Mouse (Mus musculus): ENCODE data around the gene Smim6. TPM values are rescaled to one million over a fixed set of nuclear protein-coding genes. Genes with fewer than 3 reads are reported as not detected.

Gene Smim6
- total and polyA plus RNA-seq, 3 experiments: 1.2 to 3.8 TPM; not detected in 1

DNA sequence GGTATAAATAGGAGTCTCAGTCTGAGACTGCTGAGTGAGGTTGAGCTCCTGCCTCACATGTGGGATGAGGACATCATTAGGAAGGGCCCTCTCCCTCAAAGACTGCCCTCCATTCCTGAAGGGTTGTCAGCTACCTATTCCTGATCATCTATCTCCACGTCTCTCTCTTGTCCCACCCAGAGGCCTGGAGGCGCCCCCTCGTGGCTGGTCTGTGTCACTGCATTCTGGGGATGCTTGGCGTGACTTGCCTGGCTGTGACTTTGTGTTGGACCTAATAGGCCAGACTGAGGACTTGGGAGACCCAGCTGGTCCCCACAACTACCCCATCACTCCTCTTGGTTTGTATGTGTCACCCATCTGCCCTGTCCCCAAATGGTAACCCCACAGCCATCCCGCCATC lies 30.8 kb upstream of the Smim6 start (continued):
- TF ChIP-seq MAZ (IDR thresholded peaks at IDR 0.05; ENCODE audit: low read depth, low read length) (no peak), SIN3A (IDR thresholded peaks at IDR 0.05; ENCODE audit: low read length) (peak; percentile 28; the same call in 1 of the 2 replicates), TAL1 (IDR thresholded peaks at IDR 0.05; ENCODE audit: low read length) (no peak), CTCF (IDR thresholded peaks at IDR 0.05 in 2 of 3, conservative IDR thresholded peaks at IDR 0.05 in 1 of 3; ENCODE audit: control insufficient read depth in 1 of 3, insufficient read depth in 1 of 3, low read depth in 2 of 3, low read length in 3 of 3, poor library complexity in 1 of 3, severe bottlenecking in 1 of 3) (peak; percentile 98 to 100 (median 99)), TCF12 (IDR thresholded peaks at IDR 0.05; ENCODE audit: low read depth, low read length) (no peak), RAD21 (IDR thresholded peaks at IDR 0.05; ENCODE audit: low read depth, low read length) (peak; percentile 85), JUND (IDR thresholded peaks at IDR 0.05; ENCODE audit: low read depth, low read length) (no peak), MAX (IDR thresholded peaks at IDR 0.05; ENCODE audit: low read length) (no peak), TBP (IDR thresholded peaks at IDR 0.05; ENCODE audit: low read depth, low read length) (no peak)

DNA sequence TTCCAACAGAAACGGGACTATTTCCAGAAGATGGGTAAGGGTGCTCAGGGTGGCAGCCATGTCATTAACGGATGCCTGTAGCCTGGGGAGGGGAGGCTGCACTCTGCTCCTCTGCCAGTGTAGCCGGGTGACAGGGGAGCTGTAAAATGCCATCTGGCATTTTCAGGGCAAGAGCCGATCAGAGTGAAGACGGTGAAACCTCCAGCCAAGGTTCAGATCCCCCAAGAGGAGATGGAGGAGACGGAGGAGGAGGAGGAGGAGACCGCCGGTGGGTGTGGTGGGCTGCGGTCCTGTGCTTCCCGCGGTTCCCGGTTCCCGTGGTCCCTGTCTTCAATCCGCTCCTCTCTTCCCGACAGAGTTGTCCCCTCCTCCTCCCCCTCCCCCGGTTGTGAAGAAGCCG lies 28.6 kb upstream of the Smim6 start:
- no peaks in the 10 kb centered on the region for H3K79me2 ChIP-seq (ENCODE audit: control insufficient read depth, insufficient read depth, low read length, poor library complexity)
- DNase-seq (ENCODE audit: low read depth, low spot score): no peak
- H3K4me1 ChIP-seq (ENCODE audit: control insufficient read depth in 1 of 2, insufficient read depth in 2 of 2, low read length in 2 of 2): no peaks in the 10 kb centered on the region
- no peak overlapping the region for H3K4me3 ChIP-seq (ENCODE audit: control insufficient read depth in 1 of 2, insufficient read depth in 1 of 2, low read depth in 2 of 2, low read length in 2 of 2)
- H3K27ac ChIP-seq (ENCODE audit: control insufficient read depth, low read depth, low read length): no peak overlapping the region
- no peak overlapping the region for H3K9ac ChIP-seq (ENCODE audit: control insufficient read depth, low read depth, low read length, poor library complexity, severe bottlenecking)
- no peaks in the 10 kb centered on the region for H3K27me3 ChIP-seq (ENCODE audit: control insufficient read depth in 1 of 2, insufficient read depth in 2 of 2, low read length in 2 of 2)
- H3K9me3 ChIP-seq (replicated peaks; ENCODE audit: insufficient read depth, low read length): no peaks in the 10 kb centered on the region
- H3K36me3 ChIP-seq (ENCODE audit: control insufficient read depth in 1 of 2, insufficient read depth in 2 of 2, low read length in 2 of 2): no peaks in the 10 kb centered on the region
- no peak for TF ChIP-seq USF1 (IDR thresholded peaks at IDR 0.05; ENCODE audit: low read depth, low read length)
- TF ChIP-seq EP300 (IDR thresholded peaks at IDR 0.05; ENCODE audit: low read depth in 1 of 2, low read length in 2 of 2): no peak
- TF ChIP-seq POLR2A (IDR thresholded peaks at IDR 0.05; ENCODE audit: control insufficient read depth in 1 of 2, insufficient read depth in 1 of 2, low read depth in 1 of 2, low read length in 2 of 2, poor library complexity in 1 of 2): no peak
- TF ChIP-seq MAZ (IDR thresholded peaks at IDR 0.05; ENCODE audit: low read depth, low read length): no peak
- no peak for TF ChIP-seq CHD2 (IDR thresholded peaks at IDR 0.05; ENCODE audit: low read length)
- TF ChIP-seq POLR2AphosphoS5 (IDR thresholded peaks at IDR 0.05; ENCODE audit: borderline replicate concordance, low read depth, low read length): no peak
- no peak for TF ChIP-seq TAL1 (IDR thresholded peaks at IDR 0.05; ENCODE audit: low read length)
- TF ChIP-seq SIN3A (IDR thresholded peaks at IDR 0.05; ENCODE audit: low read length): no peak
- no peak for TF ChIP-seq BHLHE40 (IDR thresholded peaks at IDR 0.05; ENCODE audit: borderline replicate concordance, low read depth, low read length)
- TF ChIP-seq TBP (IDR thresholded peaks at IDR 0.05; ENCODE audit: low read depth, low read length): no peak
- TF ChIP-seq MXI1 (IDR thresholded peaks at IDR 0.05; ENCODE audit: low read depth, low read length): no peak
- no peak for TF ChIP-seq HCFC1 (IDR thresholded peaks at IDR 0.05; ENCODE audit: low read depth, low read length)
- TF ChIP-seq NELFE (IDR thresholded peaks at IDR 0.05; ENCODE audit: low read depth, low read length): no peak
- no peak for TF ChIP-seq NRF1 (IDR thresholded peaks at IDR 0.05; ENCODE audit: insufficient read depth, low read depth, low read length, poor library complexity, severe bottlenecking)
- no peak for TF ChIP-seq GABPA (IDR thresholded peaks at IDR 0.05; ENCODE audit: low read depth, low read length)
- TF ChIP-seq MYC (IDR thresholded peaks at IDR 0.05; ENCODE audit: low read depth, low read length): no peak
- no peak for TF ChIP-seq MYB (IDR thresholded peaks at IDR 0.05; ENCODE audit: low read depth, low read length)
- TF ChIP-seq UBTF (IDR thresholded peaks at IDR 0.05; ENCODE audit: borderline replicate concordance, insufficient read depth, low read depth, low read length): no peak
- no peak for TF ChIP-seq CHD1 (IDR thresholded peaks at IDR 0.05; ENCODE audit: low read depth, low read length)

Measured in MEL (cell line).